Mouse (Mus musculus): ENCODE measurements around the gene Catsperg2. TPM values are rescaled to one million over a fixed set of nuclear protein-coding genes. Genes with fewer than 3 reads are reported as not detected.
"Not testable (repeated sequence)": the region's sequence is repeated elsewhere in the genome, so short reads cannot be mapped to it uniquely, and the experiment has no call there.

Gene Catsperg2
- not detected in 2 replicates for polyA plus RNA-seq (2012; ENCODE audit: insufficient read depth, low replicate concordance)

DNA sequence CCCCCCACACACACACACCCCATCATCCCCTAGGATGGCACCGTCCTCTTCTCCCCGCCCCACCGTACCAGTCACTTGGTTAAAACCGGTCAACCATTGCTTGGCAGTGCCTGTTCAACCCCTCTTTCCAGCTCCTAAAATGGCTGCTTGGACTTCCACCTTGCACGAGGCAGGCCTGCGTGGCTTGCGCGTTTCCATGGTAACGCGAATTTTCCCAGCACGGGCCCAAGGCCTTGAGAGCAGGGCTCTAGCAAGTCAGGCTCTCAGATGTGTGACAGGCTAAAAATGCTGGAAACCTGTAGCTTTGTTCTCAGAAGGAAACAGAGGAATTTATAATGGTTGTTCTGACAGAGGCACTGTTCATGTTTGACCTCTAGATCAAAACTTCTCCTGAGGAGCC lies at the start of gene Catsperg2:
Catsperg2 (minus strand) TSS at position 173 of the 400 bp plus-strand sequence.
- peak within 1 kb of the TSS; percentile 77 for H3K4me3 ChIP-seq (replicated peaks)
- peaks cover 35% of the 10 kb centered on the region for H3K9me3 ChIP-seq
- H3K36me3 ChIP-seq (replicated peaks; ENCODE audit: low read length); H3K4me1 ChIP-seq; H3K27me3 ChIP-seq (replicated peaks): not testable (repeated sequence)

DNA sequence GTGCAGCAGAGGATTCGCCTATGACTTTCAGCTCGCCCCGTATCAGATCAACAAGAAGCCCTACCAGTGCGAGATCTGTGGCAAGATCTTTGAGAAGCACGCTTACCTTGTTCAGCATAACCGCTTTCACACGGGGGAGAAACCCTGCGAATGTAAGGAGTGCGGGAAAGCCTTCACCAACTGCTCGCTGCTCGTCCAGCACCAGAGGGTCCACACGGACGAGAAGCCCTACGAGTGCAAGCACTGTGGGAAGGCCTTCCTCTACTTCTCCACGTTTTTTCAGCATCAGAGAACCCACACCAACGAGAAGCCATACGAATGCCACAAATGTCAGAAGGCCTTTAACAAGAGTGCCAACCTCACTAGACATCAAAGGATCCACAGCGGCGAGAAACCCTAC lies 49.7 kb upstream of the Catsperg2 start:
- peaks cover 84% of the 10 kb centered on the region for H3K36me3 ChIP-seq (replicated peaks; ENCODE audit: low read length)
- H3K27me3 ChIP-seq (replicated peaks): no peaks in the 10 kb centered on the region

DNA sequence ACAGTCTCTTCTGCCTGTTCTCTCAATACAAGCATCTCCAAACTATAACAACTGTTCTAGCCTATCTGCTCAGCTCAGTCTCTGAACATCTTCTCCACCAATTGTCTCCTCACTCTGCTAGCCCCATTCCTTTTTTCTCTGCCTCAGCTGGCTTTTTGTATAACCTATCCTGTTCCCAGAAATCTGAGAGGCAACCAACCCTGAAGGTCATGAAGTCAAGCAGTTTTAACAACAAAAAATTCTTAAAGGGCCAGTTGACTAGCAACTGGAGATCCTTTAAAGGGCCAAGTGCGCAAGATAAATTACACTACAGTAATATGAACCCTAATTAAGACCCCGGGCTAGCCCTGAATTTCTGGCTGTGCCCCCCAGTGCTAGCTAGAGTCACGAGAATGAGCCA lies 47.5 kb upstream of the Catsperg2 start:
- TF ChIP-seq GATA1 (IDR thresholded peaks at IDR 0.05; ENCODE audit: borderline replicate concordance, low read length): no peak
- no peak for TF ChIP-seq FLI1 (IDR thresholded peaks at IDR 0.05; ENCODE audit: low read length)
- H3K4me1 ChIP-seq: peaks cover 19% of the 10 kb centered on the region
- H3K27me3 ChIP-seq (replicated peaks): no peaks in the 10 kb centered on the region
- H3K36me3 ChIP-seq (replicated peaks; ENCODE audit: low read length): peaks cover 92% of the 10 kb centered on the region
- no peak overlapping the region for H3K4me3 ChIP-seq (replicated peaks)
- H3K9me3 ChIP-seq: peaks cover 45% of the 10 kb centered on the region

More for the DNA sequence above, 49.7 kb upstream of the Catsperg2 start:
- Histone ChIP-seq H3K4me3 (replicated peaks) (peak overlapping the region; percentile 12), H3K4me1 (no peaks in the 10 kb centered on the region), H3K9me3 (peaks cover 45% of the 10 kb centered on the region)
- TF ChIP-seq GATA1 (IDR thresholded peaks at IDR 0.05; ENCODE audit: borderline replicate concordance, low read length): no peak
- no peak for TF ChIP-seq FLI1 (IDR thresholded peaks at IDR 0.05; ENCODE audit: low read length)

DNA sequence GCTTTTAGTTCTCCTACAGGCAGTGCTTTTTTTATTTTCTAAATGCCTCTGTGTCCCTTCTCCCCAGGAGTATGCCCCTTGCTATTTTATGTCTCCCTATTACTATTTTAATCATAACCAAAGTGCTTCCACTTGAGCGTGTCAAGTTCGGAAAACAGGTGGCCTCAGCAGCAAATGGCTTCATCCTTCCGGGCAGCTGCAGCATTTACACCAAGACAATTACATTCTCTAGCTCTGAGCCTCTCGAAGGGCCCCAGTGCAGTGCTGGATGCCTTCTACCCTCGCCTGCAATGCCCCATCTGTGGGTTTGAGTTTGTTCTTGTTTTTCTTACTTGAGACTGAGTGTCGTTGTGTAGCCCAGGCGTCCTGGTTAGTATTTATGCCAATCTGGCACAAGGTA lies 46.7 kb upstream of the Catsperg2 start:
- H3K4me3 ChIP-seq (replicated peaks): no peak overlapping the region
- peaks cover 86% of the 10 kb centered on the region for H3K36me3 ChIP-seq (replicated peaks; ENCODE audit: low read length)
- peaks cover 22% of the 10 kb centered on the region for H3K4me1 ChIP-seq
- TF ChIP-seq FLI1 (IDR thresholded peaks at IDR 0.05; ENCODE audit: low read length): no peak
- no peak for TF ChIP-seq GATA1 (IDR thresholded peaks at IDR 0.05; ENCODE audit: borderline replicate concordance, low read length)
- no peaks in the 10 kb centered on the region for H3K27me3 ChIP-seq (replicated peaks)
- peaks cover 45% of the 10 kb centered on the region for H3K9me3 ChIP-seq

- Histone ChIP-seq H3K4me3 (replicated peaks) (peak overlapping the region; percentile 97), H3K4me1 (peaks cover 36% of the 10 kb centered on the region), H3K27me3 (replicated peaks) (no peaks in the 10 kb centered on the region), H3K36me3 (replicated peaks; ENCODE audit: low read length) (peaks cover 57% of the 10 kb centered on the region), H3K9me3 (peaks cover 13% of the 10 kb centered on the region)
- TF ChIP-seq GATA1 (IDR thresholded peaks at IDR 0.05; ENCODE audit: borderline replicate concordance, low read length) (no peak), FLI1 (IDR thresholded peaks at IDR 0.05; ENCODE audit: low read length) (no peak)
Observed at GRCm38 (mm10) chr7:29768980-29769379, 42.1 kb upstream of the Catsperg2 start.

DNA sequence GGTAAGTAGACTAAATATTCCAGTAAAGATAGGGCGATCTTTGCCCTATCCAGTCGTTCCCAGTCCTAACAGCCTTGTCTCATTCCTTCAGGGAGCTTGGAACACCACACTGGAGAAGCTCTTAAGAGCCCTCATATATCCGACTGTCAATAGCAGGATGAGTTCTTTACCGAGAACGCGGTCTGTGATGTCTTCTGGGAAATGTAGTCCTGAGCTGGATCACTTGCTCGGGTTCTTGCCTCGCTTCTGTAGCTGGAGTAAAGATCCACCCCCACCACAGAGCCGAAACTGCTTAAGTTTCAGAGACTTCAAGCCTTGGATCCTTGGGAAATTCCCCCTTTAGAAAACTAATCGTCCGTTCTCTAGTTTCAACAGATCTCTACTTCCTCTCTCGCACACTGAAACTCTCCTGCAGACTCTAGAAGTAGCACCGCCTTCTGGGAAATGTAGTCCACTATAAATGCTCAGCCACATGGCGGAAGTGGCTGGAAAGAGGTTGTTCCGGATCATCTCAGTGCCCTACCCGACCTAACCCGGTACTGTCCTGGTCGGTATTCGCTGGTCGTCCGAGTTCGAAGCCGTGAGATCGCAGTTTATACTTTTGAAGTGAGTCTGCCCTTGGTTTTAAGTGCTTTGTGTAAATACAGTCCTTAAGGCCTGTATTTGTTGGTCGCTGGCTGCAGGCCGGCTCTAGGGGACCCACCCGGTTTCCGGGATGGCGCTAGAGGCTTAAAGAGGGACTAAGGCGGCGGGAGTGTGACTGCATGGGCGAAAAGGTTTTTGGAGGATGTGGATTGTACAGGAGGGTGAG lies 41.5 kb upstream of the Catsperg2 start, which contains the start of gene Zfp84:
Zfp84 (plus strand) TSS at position 463 of the 811 bp plus-strand sequence.
- H3K36me3 ChIP-seq (replicated peaks; ENCODE audit: low read length): peaks cover 52% of the 10 kb centered on the region
- H3K4me3 ChIP-seq (replicated peaks): peak within 1 kb of the TSS; percentile 97
- peaks cover 14% of the 10 kb centered on the region; the same call in 1 of the 2 replicates for H3K9me3 ChIP-seq
- H3K4me1 ChIP-seq: peaks cover 36% of the 10 kb centered on the region
- TF ChIP-seq GATA1 (IDR thresholded peaks at IDR 0.05; ENCODE audit: borderline replicate concordance, low read length): no peak
- no peak for TF ChIP-seq FLI1 (IDR thresholded peaks at IDR 0.05; ENCODE audit: low read length)
- H3K27me3 ChIP-seq (replicated peaks): no peaks in the 10 kb centered on the region

- Histone ChIP-seq H3K4me3 (replicated peaks) (peak overlapping the region; percentile 97), H3K27me3 (replicated peaks) (no peaks in the 10 kb centered on the region), H3K9me3 (peaks cover 13% of the 10 kb centered on the region; the same call in 1 of the 2 replicates), H3K36me3 (replicated peaks; ENCODE audit: low read length) (peaks cover 43% of the 10 kb centered on the region), H3K4me1 (peaks cover 37% of the 10 kb centered on the region)
- no peak for TF ChIP-seq FLI1 (IDR thresholded peaks at IDR 0.05; ENCODE audit: low read length)
- TF ChIP-seq GATA1 (IDR thresholded peaks at IDR 0.05; ENCODE audit: borderline replicate concordance, low read length): no peak
Observed at GRCm38 (mm10) chr7:29767058-29767686, 40.3 kb upstream of the Catsperg2 start.

DNA sequence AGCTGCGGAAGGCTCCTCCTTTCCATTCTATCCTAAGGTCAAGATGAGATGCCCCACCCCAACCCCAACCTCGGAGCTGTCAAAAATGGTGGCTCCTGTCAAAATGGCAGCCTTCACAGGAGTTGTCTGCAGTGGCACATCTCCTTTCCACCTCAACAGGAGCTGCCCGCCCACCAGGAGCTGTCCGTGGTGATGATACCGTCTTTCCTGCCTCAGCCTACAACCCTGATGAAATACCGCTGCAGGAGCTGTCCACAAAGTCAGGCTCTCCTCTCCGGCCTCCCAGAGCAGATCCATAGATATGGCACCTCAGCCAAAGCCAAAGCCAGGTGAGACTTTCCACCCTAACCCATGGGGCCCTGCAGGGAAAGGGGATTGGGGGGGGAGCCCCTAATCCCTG lies 37.9 kb upstream of the Catsperg2 start:
- peak overlapping the region; percentile 33 for H3K4me3 ChIP-seq (replicated peaks)
- peaks cover 14% of the 10 kb centered on the region; the same call in 1 of the 2 replicates for H3K9me3 ChIP-seq
- no peaks in the 10 kb centered on the region for H3K27me3 ChIP-seq (replicated peaks)
- H3K36me3 ChIP-seq (replicated peaks; ENCODE audit: low read length): peaks cover 21% of the 10 kb centered on the region
- peaks cover 35% of the 10 kb centered on the region for H3K4me1 ChIP-seq
- no peak for TF ChIP-seq GATA1 (IDR thresholded peaks at IDR 0.05; ENCODE audit: borderline replicate concordance, low read length)
- no peak for TF ChIP-seq FLI1 (IDR thresholded peaks at IDR 0.05; ENCODE audit: low read length)

DNA sequence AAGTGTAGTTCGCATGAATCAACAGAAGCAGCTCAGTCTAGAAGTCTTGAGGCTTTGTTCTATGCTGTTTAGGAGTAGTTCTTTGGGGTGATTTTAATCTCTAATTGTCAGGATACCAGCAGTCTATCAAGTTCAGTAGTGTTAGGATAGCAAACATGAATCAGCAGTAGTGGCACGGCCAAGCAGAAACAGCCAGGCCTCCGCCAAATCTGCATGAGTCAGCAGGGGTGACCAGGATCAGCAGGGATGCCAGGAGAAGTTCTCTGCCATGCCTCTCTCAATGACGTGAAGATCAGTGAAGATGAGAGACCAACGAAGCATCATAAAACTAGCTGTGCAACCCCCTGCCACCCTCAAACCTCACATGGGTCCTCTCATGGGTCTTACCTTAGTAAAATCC lies 33.6 kb upstream of the Catsperg2 start:
- Histone ChIP-seq H3K27me3 (replicated peaks) (no peaks in the 10 kb centered on the region), H3K4me3 (replicated peaks) (peak overlapping the region; percentile 3), H3K36me3 (replicated peaks; ENCODE audit: low read length) (peaks cover 16% of the 10 kb centered on the region), H3K4me1 (peaks cover 15% of the 10 kb centered on the region), H3K9me3 (peaks cover 46% of the 10 kb centered on the region)
- TF ChIP-seq GATA1 (IDR thresholded peaks at IDR 0.05; ENCODE audit: borderline replicate concordance, low read length): no peak
- no peak for TF ChIP-seq FLI1 (IDR thresholded peaks at IDR 0.05; ENCODE audit: low read length)

- Histone ChIP-seq H3K27me3 (replicated peaks) (no peaks in the 10 kb centered on the region), H3K4me1 (no peaks in the 10 kb centered on the region), H3K36me3 (replicated peaks; ENCODE audit: low read length) (no peaks in the 10 kb centered on the region), H3K4me3 (replicated peaks) (no peak overlapping the region), H3K9me3 (peaks cover 30% of the 10 kb centered on the region)
- TF ChIP-seq GATA1 (IDR thresholded peaks at IDR 0.05; ENCODE audit: borderline replicate concordance, low read length) (no peak), FLI1 (IDR thresholded peaks at IDR 0.05; ENCODE audit: low read length) (no peak)
Observed at GRCm38 (mm10) chr7:29742258-29742657, 15.4 kb upstream of the Catsperg2 start.

Data from megakaryocyte, embryonic 14.5 days (primary cell).